Mouse (Mus musculus): ENCODE data around the gene Fam243.

Gene Fam243

GRCm38 (mm10) chr16:92321341-92321740 lies at the start of gene Fam243:
TSS of gene Fam243 (minus strand) at chr16:92321441.
- no peak for DNase-seq

GRCm38 (mm10) chr16:92369260-92369659 lies 48.0 kb upstream of the Fam243 start:
- peak; percentile 65 for DNase-seq

- DNase-seq: no peak
Observed at GRCm38 (mm10) chr16:92365477-92365876, 44.2 kb upstream of the Fam243 start.

- DNase-seq: no peak
Observed at GRCm38 (mm10) chr16:92360711-92361110, 39.5 kb upstream of the Fam243 start.

- DNase-seq: no peak
Observed at GRCm38 (mm10) chr16:92359229-92359628, 38.0 kb upstream of the Fam243 start, which contains the start of gene Kcne1. TSS of gene Kcne1 (minus strand) at chr16:92359468.

- no peak for DNase-seq
Observed at GRCm38 (mm10) chr16:92358734-92359133, 37.5 kb upstream of the Fam243 start.

GRCm38 (mm10) chr16:92357566-92357965 lies 36.3 kb upstream of the Fam243 start:
- no peak for DNase-seq

GRCm38 (mm10) chr16:92357023-92357422 lies 35.8 kb upstream of the Fam243 start:
- no peak for DNase-seq

- DNase-seq: no peak
Observed at GRCm38 (mm10) chr16:92355982-92356381, 34.7 kb upstream of the Fam243 start.

GRCm38 (mm10) chr16:92355366-92355765 lies 34.1 kb upstream of the Fam243 start:
- no peak for DNase-seq

GRCm38 (mm10) chr16:92353897-92354296 lies 32.7 kb upstream of the Fam243 start:
- no peak for DNase-seq

GRCm38 (mm10) chr16:92353295-92353694 lies 32.1 kb upstream of the Fam243 start:
- no peak for DNase-seq

- peak; percentile 32 for DNase-seq
Observed at GRCm38 (mm10) chr16:92348941-92349340, 27.7 kb upstream of the Fam243 start.

GRCm38 (mm10) chr16:92346297-92346916 lies 25.2 kb upstream of the Fam243 start:
- no peak for DNase-seq

- no peak for DNase-seq
Observed at GRCm38 (mm10) chr16:92345177-92345576, 23.9 kb upstream of the Fam243 start.

- DNase-seq: peak; percentile 68
Observed at GRCm38 (mm10) chr16:92340612-92341511, 19.6 kb upstream of the Fam243 start.

- DNase-seq: peak; percentile 83
Observed at GRCm38 (mm10) chr16:92336280-92336679, 15.0 kb upstream of the Fam243 start.

GRCm38 (mm10) chr16:92334600-92334999 lies 13.4 kb upstream of the Fam243 start:
- DNase-seq: no peak

GRCm38 (mm10) chr16:92330966-92331365 lies 9.7 kb upstream of the Fam243 start:
- DNase-seq: no peak

- no peak for DNase-seq
Observed at GRCm38 (mm10) chr16:92327911-92328310, 6.7 kb upstream of the Fam243 start.

- DNase-seq: no peak
Observed at GRCm38 (mm10) chr16:92325062-92325406, 3.8 kb upstream of the Fam243 start.

- no peak for DNase-seq
Observed at GRCm38 (mm10) chr16:92324309-92325061, 3.2 kb upstream of the Fam243 start.

- DNase-seq: no peak
Observed at GRCm38 (mm10) chr16:92320361-92320760, 880 bp downstream of the Fam243 start.
